Mouse (Mus musculus) layer of hippocampus, adult 9-10 months (tissue): ENCODE results near the gene Taf15.

ENCODE experiments used
- DNase-seq: peaks from one replicate; pipeline ENCODE4 v3.0.0; 2022; ENCODE audit warnings: low spot score

Taf15 gene

GRCm38 (mm10) chr11:83472324-83473234 is at the start of gene Taf15:
Gene Taf15 (plus strand): TSS chr11:83473086.
- peak; percentile 93 for DNase-seq

GRCm38 (mm10) chr11:83424681-83425080 is 48.2 kb upstream of the Taf15 start:
- DNase-seq, result peak; percentile 79

GRCm38 (mm10) chr11:83426964-83427363 is 45.9 kb upstream of the Taf15 start:
- no peak for DNase-seq

GRCm38 (mm10) chr11:83429355-83429754 is 43.5 kb upstream of the Taf15 start, which contains the start of gene Gas2l2:
Gene Gas2l2 (minus strand): TSS chr11:83429455.
- DNase-seq, result no peak

- no peak for DNase-seq
Measured at GRCm38 (mm10) chr11:83432533-83432932, 40.4 kb upstream of the Taf15 start.

- DNase-seq, result no peak
Measured at GRCm38 (mm10) chr11:83437377-83437776, 35.5 kb upstream of the Taf15 start, which contains the start of gene 1700020L24Rik. Gene 1700020L24Rik (plus strand): TSS chr11:83437677.

GRCm38 (mm10) chr11:83439426-83440060 is 33.3 kb upstream of the Taf15 start:
- DNase-seq, result no peak

- peak; percentile 83 for DNase-seq
Measured at GRCm38 (mm10) chr11:83440081-83441064, 32.5 kb upstream of the Taf15 start.

- DNase-seq, result no peak
Measured at GRCm38 (mm10) chr11:83441235-83441634, 31.7 kb upstream of the Taf15 start.

GRCm38 (mm10) chr11:83442596-83443267 is 30.2 kb upstream of the Taf15 start:
- DNase-seq, result peak; percentile 86

- DNase-seq, result no peak
Measured at GRCm38 (mm10) chr11:83443824-83444223, 29.1 kb upstream of the Taf15 start.

- DNase-seq, result no peak
Measured at GRCm38 (mm10) chr11:83445001-83445400, 27.9 kb upstream of the Taf15 start.

GRCm38 (mm10) chr11:83447612-83448011 is 25.3 kb upstream of the Taf15 start:
- no peak for DNase-seq

- DNase-seq, result no peak
Measured at GRCm38 (mm10) chr11:83448021-83448926, 24.6 kb upstream of the Taf15 start.

- DNase-seq, result no peak
Measured at GRCm38 (mm10) chr11:83448927-83449236, 24.0 kb upstream of the Taf15 start.

GRCm38 (mm10) chr11:83449298-83449697 is 23.6 kb upstream of the Taf15 start:
- no peak for DNase-seq

GRCm38 (mm10) chr11:83450550-83450949 is 22.3 kb upstream of the Taf15 start:
- no peak for DNase-seq

- DNase-seq, result no peak
Measured at GRCm38 (mm10) chr11:83451281-83451680, 21.6 kb upstream of the Taf15 start.

GRCm38 (mm10) chr11:83454548-83454947 is 18.3 kb upstream of the Taf15 start:
- no peak for DNase-seq

GRCm38 (mm10) chr11:83455608-83456007 is 17.3 kb upstream of the Taf15 start:
- DNase-seq, result no peak
